Mouse (Mus musculus) midbrain, embryonic 10.5 days (tissue): ENCODE data around the gene Rnf19b. TPM values are rescaled to one million over a fixed set of nuclear protein-coding genes. Genes with fewer than 3 reads are reported as not detected.

Experiments
- DNase-seq: peaks from one replicate; pipeline ENCODE4 v3.0.0-alpha.2; 2017; ENCODE audit warnings: low spot score
- H3K27ac ChIP-seq: fragments of 300-500 bp; sonication (generic); replicated peaks from 2 replicates; pipeline ENCODE4 v1.5.1; 2016; ENCODE audit warnings: mild to moderate bottlenecking
- H3K27me3 ChIP-seq: fragments of 300-500 bp; sonication (generic); 2 replicates; pipeline ENCODE4 v1.6.1; 2016; ENCODE audit warnings: low read depth, mild to moderate bottlenecking; ENCODE audit not compliant: poor library complexity, severe bottlenecking
- H3K36me3 ChIP-seq: fragments of 300-500 bp; sonication (generic); 2 replicates; pipeline ENCODE4 v1.6.1; 2016; ENCODE audit warnings: mild to moderate bottlenecking, moderate library complexity
- H3K4me1 ChIP-seq: fragments of 300-500 bp; sonication (generic); 2 replicates; pipeline ENCODE4 v1.6.1; 2016
- H3K4me3 ChIP-seq: fragments of 300-500 bp; sonication (generic); 2 replicates; pipeline ENCODE4 v1.5.1; 2016; ENCODE audit warnings: mild to moderate bottlenecking, moderate library complexity
- H3K9me3 ChIP-seq: fragments of 300-500 bp; sonication (generic); replicated peaks from 2 replicates; pipeline ENCODE4 v1.6.1; 2016; ENCODE audit warnings: mild to moderate bottlenecking
- WGBS: fragments of 180-500 bp; shearing (Covaris S2); methylation state at CpG from one replicate; pipeline ENCODE4 v1.1.7; 2016; 5-methylcytosine and 5-hydroxymethylcytosine counted together
- polyA plus RNA-seq: library from polyadenylated mRNA; unstranded; fragments of >200 nt; fragmentation: Nextera tagmentation; extraction: Ambion mirVana; gene quantifications from 2 replicates; pipeline ENCODE4 v1.2.1, GENCODE M21; 2016

Gene Rnf19b
- polyA plus RNA-seq, 1 experiment from 2014 or later = 7.1 TPM

DNA sequence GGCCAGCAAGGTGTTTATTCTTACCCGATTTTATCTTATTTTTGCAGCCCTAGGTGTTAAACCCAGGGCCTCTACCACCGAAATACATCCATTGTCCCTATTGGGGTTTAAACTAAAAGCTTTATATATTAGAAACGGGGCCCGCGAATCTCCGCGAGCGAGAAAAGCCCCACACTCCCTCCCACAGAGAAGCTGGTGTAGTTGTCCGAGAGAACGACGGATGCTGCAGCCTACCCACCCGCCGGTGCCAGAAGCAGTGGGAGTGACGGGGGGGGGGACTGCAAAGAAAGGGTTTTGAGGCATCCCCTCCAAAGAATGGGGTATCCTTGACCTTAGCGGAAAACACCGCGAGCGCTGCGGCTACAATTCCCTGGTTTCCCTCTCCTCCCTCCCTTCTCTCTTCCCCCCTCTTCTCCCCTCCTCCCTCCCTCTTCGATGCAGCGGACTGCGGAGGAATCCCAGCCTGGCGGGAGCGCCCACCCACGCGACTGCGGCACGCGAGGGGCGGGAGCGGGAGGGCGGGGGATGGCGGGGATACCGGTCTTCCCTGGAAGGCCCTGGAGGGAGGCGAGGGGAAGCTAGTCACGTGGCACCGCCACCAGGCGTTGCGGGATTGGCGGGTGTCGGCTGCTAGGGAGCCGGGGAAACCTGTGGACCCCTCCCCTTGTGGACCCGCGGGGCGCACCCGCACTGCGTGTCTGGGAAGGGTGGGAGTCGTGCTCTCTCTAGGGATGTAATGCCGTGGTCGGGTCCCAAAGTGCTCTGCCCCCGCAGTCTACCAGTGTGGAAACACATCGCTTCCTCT is 9.4 kb upstream of the Rnf19b start:
- Histone ChIP-seq H3K27ac (peak overlapping the region; percentile 87), H3K9me3 (no peaks in the 10 kb centered on the region), H3K27me3 (peaks cover 65% of the 10 kb centered on the region), H3K4me3 (peak overlapping the region; percentile 65), H3K4me1 (peaks cover 23% of the 10 kb centered on the region), H3K36me3 (no peaks in the 10 kb centered on the region)
- WGBS = under 1% methylated on average over 52 of the region's 52 CpGs
- peak; percentile 89 for DNase-seq

DNA sequence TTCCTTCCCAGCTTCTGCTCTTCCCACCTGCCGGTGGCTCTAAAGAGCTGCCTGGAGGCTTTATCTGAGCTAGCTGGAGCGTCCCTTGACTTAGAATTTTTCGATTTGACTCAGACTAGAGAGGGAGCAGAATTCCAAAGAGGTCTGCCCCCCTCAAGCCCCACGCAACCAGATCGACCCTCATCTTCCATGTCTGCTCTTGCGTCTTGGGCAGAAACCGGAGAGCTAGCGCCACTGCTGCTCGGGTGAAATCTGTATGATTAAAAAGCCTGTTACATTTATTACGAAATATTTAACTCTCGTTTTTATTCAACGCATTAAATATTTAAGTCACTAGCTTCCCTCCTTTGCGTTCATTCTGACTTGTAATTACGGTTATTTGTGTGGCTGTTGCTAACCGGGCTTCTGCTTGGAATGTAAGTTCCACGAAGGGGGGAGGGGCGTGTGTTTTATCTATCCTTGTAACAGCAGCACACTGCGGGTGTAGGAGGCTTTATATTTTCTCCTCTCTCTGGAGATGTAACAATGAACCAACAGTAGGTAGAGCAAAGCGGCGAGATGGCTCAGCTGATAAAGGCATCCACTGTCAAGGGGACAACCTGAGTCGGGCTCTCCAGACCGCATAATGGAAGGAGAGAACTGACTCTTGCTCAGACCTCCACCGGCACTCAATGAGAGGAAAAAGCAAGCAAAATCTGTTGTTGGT is 8.6 kb upstream of the Rnf19b start:
- peak; percentile 36 for DNase-seq
- Histone ChIP-seq H3K4me1 (peaks cover 23% of the 10 kb centered on the region), H3K27ac (peak overlapping the region; percentile 87), H3K27me3 (peaks cover 65% of the 10 kb centered on the region), H3K36me3 (no peaks in the 10 kb centered on the region), H3K9me3 (no peaks in the 10 kb centered on the region), H3K4me3 (peak overlapping the region; percentile 65)
- 5% methylated on average over 23 of the region's 23 CpGs for WGBS

DNA sequence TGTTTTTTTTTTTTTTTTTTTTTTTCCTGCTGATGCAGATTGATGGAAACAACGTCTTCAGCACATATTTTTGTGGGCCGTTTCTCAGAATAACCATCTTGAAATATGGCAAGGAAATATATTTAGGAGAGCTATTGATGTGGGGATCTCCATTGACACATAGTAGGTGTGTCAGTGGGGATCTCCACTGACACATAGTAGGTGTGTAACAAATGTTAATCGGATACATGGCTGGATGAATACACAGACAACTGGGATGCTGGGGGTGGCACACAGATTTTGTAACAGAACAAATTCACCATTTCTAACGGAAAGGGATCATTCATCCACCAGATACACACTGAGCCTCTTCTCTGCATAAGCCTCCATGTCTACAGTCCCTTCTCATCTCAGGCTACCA is 7.7 kb upstream of the Rnf19b start:
- no peak overlapping the region for H3K27ac ChIP-seq
- DNase-seq = no peak
- peaks cover 23% of the 10 kb centered on the region for H3K4me1 ChIP-seq
- no peak overlapping the region for H3K4me3 ChIP-seq
- H3K36me3 ChIP-seq = no peaks in the 10 kb centered on the region
- WGBS = 78% methylated on average over 4 of the region's 4 CpGs
- no peaks in the 10 kb centered on the region for H3K9me3 ChIP-seq
- H3K27me3 ChIP-seq = peaks cover 60% of the 10 kb centered on the region

DNA sequence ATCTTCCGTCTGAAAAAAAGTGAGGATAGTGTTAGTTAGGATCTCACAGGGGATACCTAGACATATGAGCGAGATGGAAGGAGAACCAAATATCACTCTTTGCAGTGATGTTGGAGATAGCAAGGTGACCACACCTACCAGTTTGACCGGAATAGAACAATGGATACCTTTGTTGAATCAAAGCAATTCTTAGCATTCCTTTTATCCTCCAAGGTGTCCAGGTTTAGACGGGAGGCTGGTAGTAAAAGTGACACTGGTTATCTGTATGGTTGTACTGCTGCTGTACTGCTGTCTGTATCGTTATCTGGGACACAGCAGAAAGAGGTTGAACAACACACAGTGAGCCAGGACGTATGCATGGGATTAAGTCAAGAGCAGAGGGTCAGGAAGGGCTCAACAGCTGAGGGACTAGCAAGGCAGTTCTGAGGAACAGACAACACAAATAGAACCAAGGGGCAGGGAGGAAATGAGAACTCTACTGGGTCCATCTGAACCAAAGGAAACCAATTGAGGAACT is 7.1 kb upstream of the Rnf19b start:
- H3K27me3 ChIP-seq = peaks cover 54% of the 10 kb centered on the region
- H3K36me3 ChIP-seq = no peaks in the 10 kb centered on the region
- peaks cover 23% of the 10 kb centered on the region for H3K4me1 ChIP-seq
- H3K27ac ChIP-seq = no peak overlapping the region
- H3K9me3 ChIP-seq = no peaks in the 10 kb centered on the region
- WGBS = 74% methylated on average over 6 of the region's 6 CpGs
- DNase-seq = no peak
- no peak overlapping the region for H3K4me3 ChIP-seq

DNA sequence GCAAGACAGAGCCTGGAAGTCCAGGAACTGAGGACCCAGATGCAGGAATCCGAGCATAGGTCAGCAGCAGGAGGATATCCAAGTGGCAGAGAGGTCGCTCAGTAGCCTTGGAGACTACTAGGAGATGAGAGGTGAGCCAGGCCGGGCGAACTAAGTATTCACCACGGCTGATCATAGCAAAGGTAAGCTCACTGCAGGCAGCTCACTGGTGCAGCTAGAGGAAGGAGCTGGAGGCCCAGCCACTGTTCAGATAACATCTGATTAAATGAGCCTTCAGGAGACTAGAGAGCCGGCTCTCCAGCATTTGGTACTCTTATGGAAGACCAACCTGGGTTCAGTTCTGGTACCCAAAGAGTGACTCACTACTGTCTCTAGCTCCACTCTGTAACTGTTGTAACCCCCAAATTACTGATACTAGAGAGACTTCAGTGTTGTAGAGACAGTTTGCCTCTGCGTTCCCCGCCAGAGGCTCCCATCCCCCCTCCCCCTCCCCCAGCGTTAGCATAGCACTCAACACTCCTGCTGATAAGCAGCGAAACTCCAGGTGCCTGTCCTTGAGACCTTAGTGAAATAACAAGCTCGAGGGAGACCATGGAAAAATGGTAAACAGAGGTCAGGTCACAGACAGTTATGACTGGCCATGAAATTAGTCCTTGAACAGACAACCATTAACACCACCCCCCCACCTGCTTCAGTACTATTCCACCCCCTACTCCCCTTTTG is 6.4 kb upstream of the Rnf19b start:
- 35% methylated on average over 11 of the region's 11 CpGs for WGBS
- Histone ChIP-seq H3K27me3 (peaks cover 48% of the 10 kb centered on the region), H3K4me1 (peaks cover 23% of the 10 kb centered on the region), H3K4me3 (no peak overlapping the region), H3K9me3 (no peaks in the 10 kb centered on the region), H3K36me3 (no peaks in the 10 kb centered on the region), H3K27ac (no peak overlapping the region)
- no peak for DNase-seq

- Histone ChIP-seq H3K27me3 (peaks cover 33% of the 10 kb centered on the region), H3K36me3 (no peaks in the 10 kb centered on the region), H3K27ac (no peak overlapping the region), H3K9me3 (no peaks in the 10 kb centered on the region), H3K4me3 (no peak overlapping the region), H3K4me1 (peaks cover 19% of the 10 kb centered on the region)
- WGBS = 94% methylated on average over 12 of the region's 12 CpGs
- no peak for DNase-seq
Measured at GRCm38 (mm10) chr4:129054757-129055156, 3.3 kb upstream of the Rnf19b start.

DNA sequence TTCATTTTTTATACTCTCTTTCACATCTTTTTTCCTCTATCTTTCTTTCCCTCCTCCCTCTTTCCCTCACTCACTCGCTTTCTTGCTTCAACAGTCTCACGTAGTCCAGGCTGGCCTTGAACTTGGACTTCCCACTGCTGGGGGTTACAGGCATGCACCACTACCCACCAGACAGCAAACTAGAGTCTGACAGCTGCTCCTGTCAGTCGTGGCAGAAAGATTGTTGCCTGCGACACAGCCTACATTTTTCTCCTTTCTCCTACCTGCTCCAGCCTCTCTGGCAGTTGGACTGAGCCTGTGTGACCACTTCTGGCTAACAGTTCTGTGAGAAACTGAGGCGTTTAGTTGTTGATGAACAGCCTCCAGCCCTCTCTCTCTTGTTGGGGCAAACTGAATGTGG is 2.5 kb upstream of the Rnf19b start:
- DNase-seq = no peak
- H3K4me3 ChIP-seq = no peak overlapping the region
- WGBS = 90% methylated on average over 5 of the region's 5 CpGs
- H3K27ac ChIP-seq = no peak overlapping the region
- peaks cover 25% of the 10 kb centered on the region for H3K4me1 ChIP-seq
- H3K36me3 ChIP-seq = no peaks in the 10 kb centered on the region
- peaks cover 29% of the 10 kb centered on the region for H3K27me3 ChIP-seq
- no peaks in the 10 kb centered on the region for H3K9me3 ChIP-seq

DNA sequence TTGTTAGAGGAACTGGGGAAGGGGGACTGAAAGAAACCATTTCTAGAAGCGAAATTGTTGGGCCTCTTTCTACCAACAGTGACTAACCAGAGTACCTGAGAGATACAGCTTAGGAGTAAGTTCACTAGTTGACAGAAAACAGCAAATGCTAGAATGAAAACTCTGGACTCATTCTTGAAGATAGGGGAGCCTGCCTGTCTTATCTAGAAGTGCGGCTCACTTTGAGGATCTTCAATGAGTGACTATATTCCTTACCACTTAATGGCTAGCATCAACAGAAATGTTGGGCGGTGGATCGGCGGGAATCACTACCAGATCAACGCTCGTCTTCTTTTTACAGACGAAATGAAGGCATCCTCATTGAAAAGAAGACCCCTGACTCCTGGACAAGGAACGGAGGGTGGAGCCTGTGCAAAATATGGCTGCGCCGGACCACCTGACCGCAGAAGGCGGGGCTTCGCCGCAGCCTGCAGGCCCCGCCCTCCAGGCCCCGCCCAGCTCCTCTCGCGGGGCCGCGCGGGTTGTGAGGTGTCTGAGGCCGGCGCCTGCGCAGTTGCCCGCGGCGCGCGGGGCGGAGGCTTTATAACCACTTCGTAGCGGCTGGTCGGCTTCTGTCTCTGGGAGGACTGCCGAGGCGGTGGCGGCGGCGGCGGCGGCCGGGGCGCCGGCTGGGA is 401 bp upstream of the Rnf19b start:
- peak; percentile 96 for DNase-seq
- Histone ChIP-seq H3K27ac (peak overlapping the region; percentile 91), H3K27me3 (peaks cover 13% of the 10 kb centered on the region), H3K4me3 (peak overlapping the region; percentile 72), H3K4me1 (peaks cover 30% of the 10 kb centered on the region), H3K9me3 (no peaks in the 10 kb centered on the region), H3K36me3 (no peaks in the 10 kb centered on the region)
- WGBS = 5% methylated on average over 44 of the region's 44 CpGs

- Histone ChIP-seq H3K4me3 (peak overlapping the region; percentile 72), H3K27me3 (peaks cover 9% of the 10 kb centered on the region), H3K36me3 (no peaks in the 10 kb centered on the region), H3K27ac (no peak overlapping the region), H3K9me3 (no peaks in the 10 kb centered on the region), H3K4me1 (peaks cover 30% of the 10 kb centered on the region)
- WGBS = 5% methylated on average over 13 of the region's 13 CpGs
- DNase-seq = peak; percentile 35
Measured at GRCm38 (mm10) chr4:129059125-129059551, 1.1 kb downstream of the Rnf19b start.

GRCm38 (mm10) chr4:129059922-129060321 is 1.9 kb downstream of the Rnf19b start:
- H3K36me3 ChIP-seq = no peaks in the 10 kb centered on the region
- H3K4me1 ChIP-seq = peaks cover 30% of the 10 kb centered on the region
- H3K9me3 ChIP-seq = no peaks in the 10 kb centered on the region
- 66% methylated on average over 4 of the region's 4 CpGs for WGBS
- peak overlapping the region; percentile 72 for H3K4me3 ChIP-seq
- peaks cover 9% of the 10 kb centered on the region for H3K27me3 ChIP-seq
- DNase-seq = no peak
- H3K27ac ChIP-seq = no peak overlapping the region

DNA sequence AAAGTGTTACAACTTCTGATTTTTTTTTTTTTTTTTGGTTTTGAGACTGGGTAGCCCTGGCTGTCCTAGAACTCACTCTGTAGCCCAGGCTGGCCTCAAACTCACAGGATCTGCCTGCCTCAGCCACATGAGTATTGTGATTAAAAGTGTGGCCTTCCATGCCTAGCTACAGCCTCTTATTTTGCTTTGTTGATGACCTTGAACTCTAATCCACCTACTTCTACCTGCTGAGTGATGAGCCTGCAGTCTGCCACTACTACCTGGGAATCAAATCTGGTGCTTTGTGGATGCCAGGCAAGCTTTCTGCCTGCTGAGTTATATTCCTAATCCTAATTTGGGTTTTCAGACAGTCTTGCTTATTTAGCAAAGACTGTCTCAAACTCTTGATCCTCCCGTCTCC is 3.4 kb downstream of the Rnf19b start:
- Histone ChIP-seq H3K27ac (no peak overlapping the region), H3K36me3 (no peaks in the 10 kb centered on the region), H3K9me3 (no peaks in the 10 kb centered on the region), H3K27me3 (peaks cover 9% of the 10 kb centered on the region), H3K4me1 (peaks cover 30% of the 10 kb centered on the region), H3K4me3 (no peak overlapping the region)
- DNase-seq = no peak
- 98% methylated on average over 1 of the region's 1 CpGs for WGBS
